Mouse (Mus musculus) large intestine, adult 2 months (tissue): Measurements from ENCODE around the gene Ogfod2. TPM values are rescaled to one million over a fixed set of nuclear protein-coding genes. Genes with fewer than 3 reads are reported as not detected.

Experiments used
- DNase-seq: peaks from one replicate; pipeline ENCODE4 v3.0.0-alpha.2; 2012; ENCODE audit warnings: low read depth, low spot score
- WGBS: fragments of 180-500 bp; shearing (Covaris S2); methylation state at CpG from one replicate; pipeline ENCODE4 v1.1.7; 2018; 5-methylcytosine and 5-hydroxymethylcytosine counted together
- polyA plus RNA-seq: library from polyadenylated mRNA; depleted of rRNA; stranded (reverse); fragments of >200 nt; gene quantifications from 2 replicates; pipeline ENCODE4 v1.2.3, GENCODE M21; 2012; rRNA removed

Gene Ogfod2
- polyA plus RNA-seq, 1 experiment = 41.5 TPM

DNA sequence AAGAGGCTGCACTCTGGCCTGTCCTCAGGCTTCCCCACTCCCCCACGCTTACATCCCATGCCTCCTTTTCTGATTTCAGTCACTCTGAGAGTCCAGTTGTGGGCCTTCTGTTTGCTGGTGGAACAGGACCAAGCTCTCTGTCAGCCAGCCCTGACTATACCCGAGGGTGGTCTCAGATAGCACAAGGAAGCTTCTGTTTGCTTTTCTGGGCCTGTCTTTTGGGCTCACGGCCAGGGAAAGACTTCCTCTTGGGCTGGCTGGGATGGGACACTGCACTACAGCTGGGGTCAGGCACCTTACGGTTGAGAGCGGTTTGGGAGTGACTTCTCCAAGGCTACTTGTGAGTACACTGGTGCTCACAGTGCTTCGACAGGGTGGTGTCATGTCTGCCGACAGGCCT, 26.0 kb downstream of the Ogfod2 start:
- DNase-seq = no peak
- WGBS = 42% methylated on average over 7 of the region's 7 CpGs

DNA sequence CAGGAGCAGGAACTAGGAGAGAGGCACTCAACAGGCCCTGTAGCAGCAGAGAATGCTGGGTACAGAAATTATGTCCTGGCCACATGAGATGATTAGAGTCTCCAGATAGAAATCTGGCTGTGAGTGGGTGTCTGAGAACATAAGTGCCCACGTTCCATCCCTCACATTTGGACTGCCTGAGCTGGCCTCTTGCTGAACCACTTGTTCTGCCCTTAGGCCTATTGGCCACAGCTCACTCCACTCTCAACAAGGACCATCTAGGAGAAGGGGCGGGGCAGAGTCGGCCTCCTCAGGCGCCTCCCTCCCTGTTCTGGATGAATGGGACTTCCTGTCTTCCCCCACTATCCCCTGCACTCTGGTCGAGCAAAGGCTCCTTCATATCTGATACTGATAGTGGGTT, 36.9 kb downstream of the Ogfod2 start:
- DNase-seq = no peak
- WGBS = 64% methylated on average over 5 of the region's 5 CpGs

DNA sequence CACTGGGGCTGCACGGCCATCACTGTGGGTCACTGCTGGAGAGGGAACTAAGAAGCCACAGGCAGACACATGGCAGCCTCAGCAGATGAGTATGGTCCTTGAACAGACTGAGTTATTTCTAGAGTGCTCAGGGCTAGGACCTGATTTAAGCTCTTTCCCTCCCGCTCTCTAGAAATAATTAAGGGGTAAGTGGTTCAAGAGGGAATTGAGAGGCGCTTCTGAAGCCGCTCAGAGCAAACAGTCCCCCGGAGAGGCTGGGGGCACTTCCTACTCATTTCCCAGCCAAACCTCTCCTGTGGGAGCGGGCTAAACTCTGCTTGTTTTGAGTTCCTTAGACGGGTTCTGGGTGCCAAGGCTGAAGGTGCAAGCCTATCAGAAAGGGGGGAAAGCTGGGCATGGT, 38.8 kb downstream of the Ogfod2 start:
- WGBS = 94% methylated on average over 7 of the region's 7 CpGs
- DNase-seq = no peak

DNA sequence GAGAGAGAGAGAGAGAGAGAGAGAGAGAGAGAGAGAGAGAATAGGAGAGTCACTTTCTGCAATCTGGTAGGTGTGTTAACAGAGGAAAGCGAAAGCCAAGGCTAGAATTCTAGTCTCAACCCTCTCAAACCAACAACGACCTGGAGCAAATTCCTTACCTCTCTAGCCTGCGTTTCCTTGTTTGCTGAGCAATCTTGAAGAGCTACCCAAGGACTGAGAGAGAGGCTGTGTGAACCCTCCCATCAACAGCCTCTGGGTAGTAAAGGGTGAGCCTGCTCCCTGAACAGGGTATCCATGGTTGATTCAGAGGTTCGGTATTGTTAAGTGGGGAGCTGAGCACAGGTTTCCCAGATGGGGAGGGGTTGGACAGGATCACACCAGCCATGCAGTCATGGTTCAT, 40.6 kb downstream of the Ogfod2 start:
- WGBS = 38% methylated on average over 4 of the region's 4 CpGs
- DNase-seq = no peak

DNA sequence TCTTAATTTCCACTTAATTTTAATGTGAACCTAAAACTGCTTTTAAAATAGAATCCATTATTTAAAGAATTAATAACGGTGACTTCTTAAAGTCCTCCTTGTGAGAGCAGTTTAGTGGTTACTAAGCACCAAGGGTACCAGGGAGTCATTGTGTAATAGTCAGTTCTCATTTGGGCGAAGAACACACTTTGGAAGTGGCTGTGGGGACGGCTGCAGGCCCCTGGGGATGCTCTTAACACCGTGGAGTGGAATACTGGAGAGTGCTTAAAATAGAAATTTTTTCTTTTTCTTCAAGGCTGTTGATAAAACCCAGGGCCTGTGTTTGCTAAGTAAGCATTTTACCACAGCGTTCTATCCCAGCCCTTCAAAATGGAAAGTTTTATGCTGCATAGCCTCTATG, 43.8 kb downstream of the Ogfod2 start:
- WGBS = 80% methylated on average over 5 of the region's 5 CpGs
- no peak for DNase-seq

DNA sequence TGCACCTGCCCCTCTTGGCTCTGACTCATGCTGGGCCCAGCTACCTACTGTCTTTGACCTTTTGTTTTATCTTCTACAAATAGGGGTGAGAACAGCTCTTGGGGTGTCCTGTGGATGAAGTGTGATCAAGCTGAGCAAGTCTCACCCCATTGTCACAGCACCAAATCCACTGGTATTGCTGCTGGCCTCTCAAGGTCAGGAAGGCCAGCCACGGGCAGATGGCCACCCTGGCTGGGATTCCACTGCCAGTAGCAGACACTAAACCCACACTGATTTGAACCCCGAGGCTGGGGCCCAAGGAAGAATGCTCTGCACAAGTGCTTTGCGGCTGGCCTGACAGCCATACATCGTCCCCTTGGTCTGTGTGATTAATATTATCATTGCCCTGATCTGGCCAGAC, 46.2 kb downstream of the Ogfod2 start:
- WGBS = 80% methylated on average over 4 of the region's 4 CpGs
- no peak for DNase-seq

DNA sequence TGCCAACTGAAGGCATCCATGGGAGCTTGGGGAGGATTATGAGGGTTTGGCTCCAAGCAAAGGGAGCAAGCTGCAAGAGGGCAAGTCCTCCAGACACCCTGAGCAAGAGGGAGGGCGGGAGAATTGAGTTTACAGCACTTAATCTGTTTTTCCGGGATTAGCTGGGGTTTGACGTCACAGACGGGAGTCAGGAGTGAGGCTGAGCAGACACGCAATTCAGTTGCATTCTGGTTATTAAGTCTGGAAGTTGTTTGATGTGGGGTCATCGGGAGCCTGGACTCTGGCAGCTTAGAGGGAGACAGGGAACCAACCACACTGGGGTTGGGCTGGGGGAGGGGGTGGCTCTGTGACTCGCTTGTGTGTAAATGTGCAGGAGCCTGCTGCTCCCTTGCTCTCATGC, 47.4 kb downstream of the Ogfod2 start:
- DNase-seq = no peak
- WGBS = 45% methylated on average over 7 of the region's 7 CpGs

DNA sequence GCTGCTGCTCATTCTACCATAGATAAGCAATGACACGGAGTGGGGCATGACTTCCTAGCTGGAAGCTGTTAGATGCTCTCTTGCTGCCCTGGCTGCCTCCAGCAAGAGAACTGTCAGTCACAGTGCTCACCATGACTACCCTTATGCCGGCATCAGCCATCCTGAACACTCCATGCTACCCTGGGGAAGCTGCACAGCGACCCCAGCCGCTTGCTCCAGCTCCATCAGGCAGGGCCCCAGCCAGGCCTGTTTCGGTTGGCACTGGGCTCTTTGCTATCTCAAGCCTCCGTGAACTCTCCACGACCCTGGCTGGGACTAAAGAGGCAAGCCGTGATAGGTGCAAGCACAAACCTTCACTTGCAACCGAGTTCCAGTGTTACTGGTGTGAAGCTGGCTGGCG, 49.7 kb downstream of the Ogfod2 start:
- 78% methylated on average over 10 of the region's 10 CpGs for WGBS
- no peak for DNase-seq

DNA sequence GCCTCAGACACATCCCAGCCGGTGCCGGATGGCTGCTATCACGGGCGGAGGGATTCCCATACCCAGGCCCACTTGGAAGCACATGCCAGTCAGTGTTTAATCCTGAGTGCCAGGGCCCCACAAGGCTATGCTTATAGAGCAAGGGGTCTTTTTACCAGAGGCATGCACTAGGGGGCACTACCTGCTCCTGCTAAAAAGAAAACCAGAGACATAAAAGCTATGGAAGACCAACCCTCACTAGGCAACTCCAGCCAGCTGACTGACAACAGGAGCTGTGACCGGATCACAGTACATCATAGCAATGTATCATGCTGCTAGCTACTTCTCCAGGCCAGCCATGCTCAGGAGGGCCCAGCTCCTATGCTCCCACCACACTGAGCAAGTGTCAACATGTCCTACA, 50.5 kb downstream of the Ogfod2 start:
- 74% methylated on average over 5 of the region's 5 CpGs for WGBS

DNA sequence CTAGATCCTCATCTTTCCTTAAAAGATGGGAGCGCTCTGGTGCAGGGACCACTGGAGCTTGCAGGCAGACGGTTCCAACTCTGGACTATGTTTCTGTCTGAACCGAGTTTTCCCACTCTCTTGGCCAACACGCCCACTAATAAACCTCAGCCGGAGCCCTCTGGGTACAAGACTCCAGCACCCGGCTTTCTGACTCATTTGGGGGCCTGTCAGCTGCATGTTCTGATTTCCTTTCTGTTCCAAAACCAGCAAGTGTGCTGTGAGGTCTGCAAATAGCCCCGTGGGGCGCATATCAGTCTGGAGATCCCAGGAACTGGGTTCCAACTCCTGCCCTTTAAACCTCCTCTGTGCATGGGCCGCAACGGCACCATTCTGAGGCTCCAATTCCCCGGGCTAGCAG, 51.3 kb downstream of the Ogfod2 start:
- no peak for DNase-seq
- WGBS = 63% methylated on average over 11 of the region's 11 CpGs

More for the DNA sequence above, 50.5 kb downstream of the Ogfod2 start:
- DNase-seq = no peak

Other genes starting within 250 kb of the Ogfod2 start
- gene Hcar2, start 246.8 kb upstream of the Ogfod2 start, polyA plus RNA-seq = 0.71 and 0.97 TPM in 2 replicates
- gene Hcar1, start 232.3 kb upstream of the Ogfod2 start, polyA plus RNA-seq = 3.3 and 3.7 TPM in 2 replicates
- 8.8 and 14.5 TPM in 2 replicates for gene Denr, start 205.1 kb upstream of the Ogfod2 start, polyA plus RNA-seq
- 0.22 TPM in 1 of 2 replicates, not detected in the other for gene Gm43518, start 184.9 kb upstream of the Ogfod2 start, polyA plus RNA-seq
- gene Ccdc62, start 181.6 kb upstream of the Ogfod2 start, polyA plus RNA-seq = 1.2 and 1.6 TPM in 2 replicates
- gene Hip1r, start 138.7 kb upstream of the Ogfod2 start, polyA plus RNA-seq = 22.9 and 34.9 TPM in 2 replicates
- 30.6 and 34.3 TPM in 2 replicates for gene Vps37b, start 80.0 kb upstream of the Ogfod2 start, polyA plus RNA-seq
- gene Abcb9, start 16.5 kb upstream of the Ogfod2 start, polyA plus RNA-seq = 7.6 and 10.6 TPM in 2 replicates
- 25.5 and 32.0 TPM in 2 replicates for gene Arl6ip4, start 3.8 kb downstream of the Ogfod2 start, polyA plus RNA-seq
- 8.8 and 14.1 TPM in 2 replicates for gene Pitpnm2, start 137.5 kb downstream of the Ogfod2 start, polyA plus RNA-seq
- gene Mphosph9, start 215.7 kb downstream of the Ogfod2 start, polyA plus RNA-seq = 2.2 and 3.5 TPM in 2 replicates
- 3.9 and 4.1 TPM in 2 replicates for gene 2810006K23Rik, start 215.8 kb downstream of the Ogfod2 start, polyA plus RNA-seq